Mouse (Mus musculus) MEL (cell line): Measurements from ENCODE around the gene Mocs1. TPM values are rescaled to one million over a fixed set of nuclear protein-coding genes. Genes with fewer than 3 reads are reported as not detected.

Source experiments
- DNase-seq: peaks from one replicate; pipeline ENCODE4 v3.0.0; 2011; ENCODE audit warnings: low read depth, low spot score
- H3K27ac ChIP-seq: 2 replicates; pipeline ENCODE4 v1.5.1; 2012; ENCODE audit warnings: low read depth, mild to moderate bottlenecking, control low read depth, low read length, moderate library complexity; ENCODE audit not compliant: control insufficient read depth
- H3K27me3 ChIP-seq, 2 experiments: fragments of 150-350 bp in 1 of 2; sonication (generic) in 1 of 2; 2 replicates each; pipeline ENCODE4 v1.6.1; 2012; ENCODE audit warnings: low read length in 2 of 2, mild to moderate bottlenecking in 2 of 2, improper control_type of control experiment in 1 of 2, moderate library complexity in 1 of 2; ENCODE audit not compliant: insufficient read depth in 2 of 2, control insufficient read depth in 1 of 2
- H3K36me3 ChIP-seq, 2 experiments: 2 replicates each; pipeline ENCODE4 v1.6.1; 2012 to 2014; ENCODE audit warnings: low read length in 2 of 2, improper control_type of control experiment in 1 of 2, inconsistent platforms in 1 of 2, mild to moderate bottlenecking in 1 of 2; ENCODE audit not compliant: insufficient read depth in 2 of 2, control insufficient read depth in 1 of 2
- H3K4me1 ChIP-seq, 2 experiments: fragments of 150-350 bp in 1 of 2; sonication (generic) in 1 of 2; 2 replicates each; pipeline ENCODE4 v1.6.1; 2012; ENCODE audit warnings: low read length in 2 of 2, improper control_type of control experiment in 1 of 2, mild to moderate bottlenecking in 1 of 2; ENCODE audit not compliant: insufficient read depth in 2 of 2, control insufficient read depth in 1 of 2
- H3K4me3 ChIP-seq, 2 experiments: fragments of 150-350 bp in 1 of 2; sonication (generic) in 1 of 2; 2 replicates each; pipeline ENCODE4 v1.5.1; 2012; ENCODE audit warnings: low read depth in 2 of 2, low read length in 2 of 2, mild to moderate bottlenecking in 2 of 2, moderate library complexity in 2 of 2, control low read depth in 1 of 2, improper control_type of control experiment in 1 of 2; ENCODE audit not compliant: control insufficient read depth in 1 of 2, insufficient read depth in 1 of 2
- H3K79me2 ChIP-seq: 2 replicates; pipeline ENCODE4 v1.6.1; 2012; ENCODE audit warnings: mild to moderate bottlenecking, low read length, moderate library complexity; ENCODE audit not compliant: control insufficient read depth, poor library complexity, insufficient read depth
- H3K9ac ChIP-seq: 2 replicates; pipeline ENCODE4 v1.6.1; 2012; ENCODE audit warnings: low read depth, mild to moderate bottlenecking, control low read depth, low read length, moderate library complexity; ENCODE audit not compliant: control insufficient read depth, poor library complexity, severe bottlenecking
- H3K9me3 ChIP-seq: fragments of 150-350 bp; sonication (generic); replicated peaks from 2 replicates; pipeline ENCODE4 v1.6.1; 2012; ENCODE audit warnings: mild to moderate bottlenecking, low read length, improper control_type of control experiment, moderate library complexity; ENCODE audit not compliant: insufficient read depth
- CHD1 ChIP-seq: IDR thresholded peaks from 2 replicates; pipeline ENCODE4 v1.6.1; 2012; ENCODE audit warnings: low read depth, mild to moderate bottlenecking, inconsistent platforms, low read length, improper control_type of control experiment
- CHD2 ChIP-seq: IDR thresholded peaks from 2 replicates; pipeline ENCODE4 v1.6.1; 2011; ENCODE audit warnings: low read length, improper control_type of control experiment
- ELF1 ChIP-seq: IDR thresholded peaks from 2 replicates; pipeline ENCODE4 v1.6.1; 2014; ENCODE audit warnings: low read depth, mild to moderate bottlenecking, inconsistent platforms, low read length, improper control_type of control experiment, moderate library complexity
- EP300 ChIP-seq, 2 experiments: IDR thresholded peaks; 2 replicates each; pipeline ENCODE4 v1.6.1; 2011; ENCODE audit warnings: improper control_type of control experiment in 2 of 2, low read length in 2 of 2, low read depth in 1 of 2, mild to moderate bottlenecking in 1 of 2
- ETS1 ChIP-seq: IDR thresholded peaks from 2 replicates; pipeline ENCODE4 v1.6.1; 2012; ENCODE audit warnings: low read depth, mild to moderate bottlenecking, inconsistent platforms, low read length, improper control_type of control experiment, moderate library complexity
- HCFC1 ChIP-seq: IDR thresholded peaks from 2 replicates; pipeline ENCODE4 v1.6.1; 2012; ENCODE audit warnings: low read depth, mild to moderate bottlenecking, inconsistent platforms, low read length, improper control_type of control experiment, moderate library complexity
- KAT2A ChIP-seq: conservative IDR thresholded peaks from 2 replicates; pipeline ENCODE4 v1.6.1; 2012; ENCODE audit warnings: low read depth, low read length, improper control_type of control experiment, inconsistent platforms
- MAX ChIP-seq: IDR thresholded peaks from 2 replicates; pipeline ENCODE4 v1.6.1; 2011; ENCODE audit warnings: low read length, improper control_type of control experiment
- MXI1 ChIP-seq: IDR thresholded peaks from 2 replicates; pipeline ENCODE4 v1.6.1; 2011; ENCODE audit warnings: mild to moderate bottlenecking, low read depth, low read length, improper control_type of control experiment
- NELFE ChIP-seq: IDR thresholded peaks from 2 replicates; pipeline ENCODE4 v1.6.1; 2011; ENCODE audit warnings: low read depth, low read length, improper control_type of control experiment
- NRF1 ChIP-seq: IDR thresholded peaks from 2 replicates; pipeline ENCODE4 v1.6.1; 2014; ENCODE audit warnings: low read depth, mild to moderate bottlenecking, inconsistent platforms, low read length, improper control_type of control experiment, moderate library complexity; ENCODE audit not compliant: poor library complexity, insufficient read depth, severe bottlenecking
- POLR2A ChIP-seq, 2 experiments: IDR thresholded peaks; 2 replicates each; pipeline ENCODE4 v1.6.1; 2011 to 2012; ENCODE audit warnings: low read length in 2 of 2, mild to moderate bottlenecking in 2 of 2, control low read depth in 1 of 2, improper control_type of control experiment in 1 of 2, low read depth in 1 of 2, moderate library complexity in 1 of 2; ENCODE audit not compliant: control insufficient read depth in 1 of 2, insufficient read depth in 1 of 2, poor library complexity in 1 of 2
- POLR2AphosphoS5 ChIP-seq: IDR thresholded peaks from 2 replicates; pipeline ENCODE4 v1.6.1; 2012; ENCODE audit warnings: low read depth, borderline replicate concordance, mild to moderate bottlenecking, inconsistent platforms, low read length, moderate library complexity, mixed read lengths
- SIN3A ChIP-seq: IDR thresholded peaks from 2 replicates; pipeline ENCODE4 v1.6.1; 2012; ENCODE audit warnings: low read length, improper control_type of control experiment, inconsistent platforms
- SMC3 ChIP-seq: IDR thresholded peaks from 2 replicates; pipeline ENCODE4 v1.6.1; 2011; ENCODE audit warnings: low read depth, low read length, improper control_type of control experiment
- TAL1 ChIP-seq: IDR thresholded peaks from 2 replicates; pipeline ENCODE4 v1.6.1; 2012; ENCODE audit warnings: mild to moderate bottlenecking, inconsistent platforms, low read length, moderate library complexity, mixed read lengths
- TBP ChIP-seq: IDR thresholded peaks from 2 replicates; pipeline ENCODE4 v1.8.0; 2011; ENCODE audit warnings: low read depth, low read length, improper control_type of control experiment
- TCF12 ChIP-seq: IDR thresholded peaks from 2 replicates; pipeline ENCODE4 v1.6.1; 2014; ENCODE audit warnings: low read depth, mild to moderate bottlenecking, inconsistent platforms, low read length, improper control_type of control experiment, moderate library complexity
- USF1 ChIP-seq: IDR thresholded peaks from 2 replicates; pipeline ENCODE4 v1.6.1; 2014; ENCODE audit warnings: low read depth, mild to moderate bottlenecking, inconsistent platforms, low read length, improper control_type of control experiment, moderate library complexity
- ZKSCAN1 ChIP-seq: IDR thresholded peaks from 2 replicates; pipeline ENCODE4 v1.6.1; 2012; ENCODE audit warnings: low read depth, mild to moderate bottlenecking, inconsistent platforms, low read length, improper control_type of control experiment, moderate library complexity
- ZMIZ1 ChIP-seq: IDR thresholded peaks from 2 replicates; pipeline ENCODE4 v1.6.1; 2012; ENCODE audit warnings: low read depth, mild to moderate bottlenecking, inconsistent platforms, low read length, improper control_type of control experiment, moderate library complexity
- polyA plus RNA-seq, 2 experiments: library from polyadenylated mRNA; stranded (reverse) in 1 of 2; unstranded in 1 of 2; fragments of >175 nt in 1 of 2; fragments of >200 nt in 1 of 2; gene quantifications; 2 replicates each; pipeline versions ENCODE4 v1.2.1 to v1.2.4; 2012; ENCODE audit warnings: low replicate concordance in 2 of 2, low read depth in 1 of 2; ENCODE audit not compliant: insufficient read length in 2 of 2, insufficient read depth in 1 of 2, missing spikeins in 1 of 2
- total RNA-seq: library from RNA; depleted of rRNA; stranded (reverse); fragments of 300-350 nt; gene quantifications from 2 replicates; pipeline ENCODE4 v1.2.3, GENCODE M21; 2012

The Mocs1 gene
- total and polyA plus RNA-seq, 3 experiments = 7.8 to 24.6 TPM; not detected in 1

DNA sequence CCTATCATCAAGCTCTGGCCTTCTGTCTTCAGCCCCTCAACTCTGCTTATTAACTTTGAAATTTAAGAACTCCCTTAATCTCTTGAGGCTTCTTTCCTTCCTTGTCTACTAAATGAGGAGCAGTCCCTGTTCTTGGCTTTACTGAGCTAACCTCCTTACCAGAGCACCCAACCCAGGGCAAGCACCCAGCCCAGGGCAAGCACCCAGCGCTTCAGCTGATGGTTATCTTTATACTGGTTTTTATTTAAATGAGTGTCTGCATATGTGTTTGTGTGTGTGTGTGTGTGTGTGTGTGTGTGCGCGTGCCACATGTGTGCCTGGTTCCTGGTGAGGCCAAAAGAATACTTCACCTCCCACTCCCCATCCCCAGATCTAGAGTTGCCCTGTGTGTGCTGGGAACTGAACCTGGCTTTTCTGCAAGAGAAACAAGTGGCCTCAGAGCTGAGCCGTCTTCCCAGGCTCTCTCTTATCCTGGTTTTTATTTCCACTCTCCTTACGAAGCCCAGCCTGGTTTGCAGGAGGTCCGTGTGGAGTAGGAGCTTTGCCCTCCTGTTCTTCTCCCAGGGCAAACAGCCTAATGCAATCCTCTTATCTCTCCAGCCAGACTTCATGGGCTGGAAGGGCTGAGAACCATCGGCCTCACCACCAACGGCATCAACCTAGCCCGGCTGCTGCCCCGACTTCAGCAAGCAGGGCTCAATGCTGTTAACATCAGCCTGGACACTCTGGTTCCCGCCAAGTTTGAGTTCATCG lies 10.8 kb downstream of the Mocs1 start (continued):
- TF ChIP-seq MXI1 (no peak; the same call in 1 of the 2 replicates), NRF1 (no peak), TAL1 (peak; percentile 87), POLR2A (IDR thresholded peaks at IDR 0.05; ENCODE audit: control insufficient read depth in 1 of 2, insufficient read depth in 1 of 2, low read depth in 1 of 2, low read length in 2 of 2, poor library complexity in 1 of 2) (no peak), TCF12 (peak; percentile 72), SIN3A (0 out of 2 replicates have a peak, but pooled peaks have one; percentile 37), ETS1 (peak; percentile 37), NELFE (peak; percentile 15; the same call in 1 of the 2 replicates), USF1 (no peak), MAX (peak; percentile 16; the same call in 1 of the 2 replicates), CHD1 (no peak), ZKSCAN1 (no peak), POLR2AphosphoS5 (no peak), SMC3 (no peak), EP300 (IDR thresholded peaks at IDR 0.05; ENCODE audit: low read depth in 1 of 2, low read length in 2 of 2) (peak; percentile 71 to 85), ELF1 (no peak), CHD2 (no peak)
- TF ChIP-seq, all 39 proteins: peak for 12

DNA sequence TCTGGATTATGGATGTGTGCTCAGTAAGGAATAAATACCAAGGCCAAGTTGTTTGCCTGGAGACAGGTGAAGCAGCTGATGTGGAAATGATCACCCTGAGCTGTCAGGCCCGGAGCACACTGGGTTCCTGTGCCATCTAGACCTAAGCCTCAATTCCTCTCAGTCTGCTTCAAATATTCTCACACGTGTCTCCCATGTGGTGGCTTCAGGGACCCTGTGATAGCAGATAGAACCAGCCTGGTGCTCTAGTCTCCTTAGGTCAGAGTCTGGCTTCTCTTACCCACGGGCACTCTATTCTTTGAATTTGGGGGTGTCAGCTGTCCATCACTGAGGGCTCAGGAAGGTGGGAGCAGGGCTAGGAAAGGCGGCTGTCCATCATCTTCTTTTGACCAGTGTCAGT lies 11.5 kb downstream of the Mocs1 start:
- no peak overlapping the region for H3K9ac ChIP-seq
- H3K4me1 ChIP-seq = peaks cover 9 to 27% of the 10 kb centered on the region in 2 experiments
- H3K36me3 ChIP-seq = peaks cover 2 to 20% of the 10 kb centered on the region in 2 experiments; a peak in 3 of 4 replicates

More for the DNA sequence above, 11.5 kb downstream of the Mocs1 start:
- TF ChIP-seq MAX = 0 out of 2 replicates have a peak, but pooled peaks have one; percentile 6
- no peak for TF ChIP-seq NELFE
- TF ChIP-seq KAT2A = no peak
- no peak for TF ChIP-seq ZMIZ1
- TF ChIP-seq HCFC1 = no peak
- no peak for TF ChIP-seq TBP
- no peaks in the 10 kb centered on the region for H3K9me3 ChIP-seq
- no peak for DNase-seq
- no peak overlapping the region for H3K4me3 ChIP-seq
- peak overlapping the region; percentile 31; the same call in 1 of the 2 replicates for H3K27ac ChIP-seq
- no peaks in the 10 kb centered on the region for H3K27me3 ChIP-seq
- no peaks in the 10 kb centered on the region for H3K79me2 ChIP-seq
